Mouse (Mus musculus) embryo, embryonic 9.5 days (tissue): ENCODE results near the gene Col6a2.

Source experiments
- DNase-seq: peaks from one replicate; pipeline ENCODE4 v3.0.0-alpha.2; 2017; ENCODE audit errors: extremely low spot score

The Col6a2 gene

GRCm38 (mm10) chr10:76636026-76636425, 12.6 kb upstream of the Col6a2 start:
- no peak for DNase-seq

DNA sequence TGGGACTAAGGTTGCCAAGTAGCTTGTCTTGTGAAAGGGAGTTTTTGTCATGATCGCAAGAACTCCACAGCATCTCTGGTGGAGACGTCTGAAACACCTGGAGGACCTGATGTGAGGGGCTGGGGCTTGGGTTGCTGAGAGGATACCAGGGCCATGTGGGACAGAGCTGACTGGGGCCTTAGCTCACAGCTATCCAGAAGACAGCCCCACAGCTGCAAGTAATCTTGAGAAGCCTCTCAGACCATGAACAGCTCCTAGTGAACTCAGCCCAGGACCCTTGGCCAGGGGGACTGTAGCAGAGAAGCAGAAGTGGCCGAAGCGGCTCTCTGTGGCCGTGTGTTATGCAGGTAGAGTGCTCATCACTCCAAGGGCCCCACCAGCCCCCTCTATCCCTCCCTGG, 11.2 kb upstream of the Col6a2 start:
- no peak for DNase-seq

DNA sequence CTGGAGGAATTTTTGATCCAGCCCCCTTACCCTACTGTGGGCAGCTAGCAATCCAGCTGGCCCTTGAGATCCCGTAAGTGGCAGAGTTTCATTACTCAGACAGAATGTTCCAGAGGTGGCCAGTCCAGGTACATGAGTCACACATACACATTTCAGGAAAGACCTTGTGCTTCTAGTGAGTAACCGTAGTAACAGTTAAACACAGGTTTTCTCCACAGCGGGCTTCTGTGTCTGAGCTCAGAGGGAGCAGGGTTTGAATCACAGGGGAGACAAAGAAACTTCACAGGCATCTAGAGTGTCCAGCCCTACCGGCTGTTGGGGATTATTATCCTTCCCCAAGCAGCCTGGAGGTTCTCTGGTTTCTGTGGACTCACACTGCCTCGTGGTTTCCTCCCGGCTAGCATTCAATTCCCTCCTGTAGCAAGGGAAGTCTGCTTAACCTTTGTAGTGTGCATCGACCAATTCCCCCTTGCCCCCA, 10.7 kb upstream of the Col6a2 start:
- DNase-seq: no peak

DNA sequence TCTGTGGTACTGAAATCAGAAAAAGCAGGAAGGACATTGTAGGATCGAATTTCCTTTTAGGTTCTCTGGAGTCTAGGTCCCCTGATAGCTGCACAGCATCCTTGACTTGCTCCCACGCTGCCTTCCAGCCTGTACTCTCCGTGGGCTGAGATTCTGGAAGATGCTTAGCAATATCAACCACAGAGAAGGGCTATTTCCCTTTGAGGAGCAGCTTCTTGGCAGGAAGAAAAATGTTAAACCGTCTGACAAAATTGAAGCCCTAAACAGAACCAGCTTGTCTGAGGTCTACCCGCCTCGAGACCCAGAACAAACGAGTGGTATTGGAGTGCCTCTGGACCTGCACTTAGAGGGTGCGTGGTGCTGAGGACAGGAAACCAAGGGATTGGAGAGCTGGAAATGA, 9.2 kb upstream of the Col6a2 start:
- DNase-seq: no peak

DNA sequence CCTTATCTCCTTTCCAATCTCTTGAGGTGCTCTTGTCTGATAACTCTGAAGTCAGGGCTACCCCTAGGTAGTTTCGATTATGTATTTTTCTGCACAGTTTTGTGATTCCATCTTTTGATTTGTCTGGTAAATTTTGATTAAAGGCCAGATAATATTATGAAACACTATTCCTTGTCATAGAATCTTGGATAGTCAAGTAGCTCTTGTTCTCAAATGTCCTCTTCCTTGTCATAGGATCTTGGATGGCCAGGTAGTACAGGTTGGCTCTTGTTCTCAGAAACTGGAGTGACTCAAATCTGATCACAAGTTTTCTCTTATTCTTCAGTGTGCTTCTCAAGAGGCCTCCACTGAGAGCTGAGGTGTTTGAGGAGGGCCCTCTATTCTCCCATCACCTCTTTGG, 7.2 kb upstream of the Col6a2 start:
- DNase-seq: no peak

GRCm38 (mm10) chr10:76627714-76628113, 4.3 kb upstream of the Col6a2 start:
- DNase-seq: no peak

GRCm38 (mm10) chr10:76624903-76625302, 1.5 kb upstream of the Col6a2 start:
- no peak for DNase-seq

DNA sequence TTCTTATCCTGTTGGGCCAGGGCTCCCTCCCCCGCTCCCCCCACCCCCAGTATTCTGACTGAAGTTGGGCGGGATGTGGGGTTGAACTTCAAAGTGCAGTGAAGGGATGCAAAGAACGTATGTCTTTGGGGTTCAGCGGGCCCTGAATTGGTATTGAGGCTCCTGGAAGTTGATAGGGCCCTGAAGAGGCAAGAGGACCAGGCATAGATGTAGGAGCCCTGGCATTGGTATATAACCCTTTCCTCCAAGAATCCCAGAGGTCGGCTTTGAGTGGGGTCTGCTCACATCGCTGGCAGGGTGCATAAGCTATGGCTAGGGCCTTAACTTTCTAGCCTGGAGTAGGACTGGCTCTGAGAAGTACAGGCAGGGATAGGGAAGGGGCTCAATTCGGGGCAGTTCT, 304 bp upstream of the Col6a2 start:
- DNase-seq: no peak

DNA sequence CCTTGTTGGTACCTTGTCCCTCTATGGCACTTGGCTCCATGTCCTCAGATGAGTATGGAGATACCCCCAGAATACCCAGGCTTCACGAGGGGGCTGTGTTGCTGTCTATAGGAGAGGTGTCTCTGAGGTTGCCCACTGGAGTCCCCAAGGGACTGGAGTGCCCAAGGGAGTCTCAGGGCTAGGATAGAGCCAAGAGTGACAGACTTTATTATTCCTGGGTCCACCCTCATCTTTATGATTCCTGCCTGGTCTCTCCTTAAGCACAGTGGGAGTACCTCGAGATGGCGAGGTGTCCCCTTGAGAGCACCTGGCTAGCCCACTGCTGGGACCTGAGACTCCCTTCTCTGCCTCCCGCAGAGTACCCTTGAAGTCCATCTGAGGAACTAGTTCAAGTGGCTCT, 1.0 kb downstream of the Col6a2 start:
- no peak for DNase-seq

- no peak for DNase-seq
These were observed 11.0 kb downstream of the Col6a2 start for GRCm38 (mm10) chr10:76612473-76612872.

DNA sequence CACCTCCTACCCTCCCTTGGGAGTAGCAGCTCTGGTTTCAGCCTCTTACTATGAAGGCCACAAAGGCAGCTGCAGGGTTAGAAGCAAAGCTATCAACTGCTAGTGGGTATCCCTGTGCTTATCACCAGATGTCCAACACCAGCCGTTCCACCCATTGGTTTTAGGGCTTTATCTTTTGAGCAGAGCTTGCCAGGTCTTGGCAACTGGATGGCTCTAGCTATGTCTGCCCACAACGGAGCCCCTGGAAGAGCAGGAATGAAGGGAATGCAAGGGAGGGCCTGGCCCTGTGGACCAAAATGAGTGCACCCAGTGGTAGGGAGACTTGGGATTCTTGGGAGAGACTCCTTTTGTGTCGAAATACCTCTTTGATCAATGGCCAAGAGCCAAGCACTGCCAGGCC, 20.7 kb downstream of the Col6a2 start:
- DNase-seq: no peak

GRCm38 (mm10) chr10:76596338-76596737, 27.1 kb downstream of the Col6a2 start:
- DNase-seq: no peak

DNA sequence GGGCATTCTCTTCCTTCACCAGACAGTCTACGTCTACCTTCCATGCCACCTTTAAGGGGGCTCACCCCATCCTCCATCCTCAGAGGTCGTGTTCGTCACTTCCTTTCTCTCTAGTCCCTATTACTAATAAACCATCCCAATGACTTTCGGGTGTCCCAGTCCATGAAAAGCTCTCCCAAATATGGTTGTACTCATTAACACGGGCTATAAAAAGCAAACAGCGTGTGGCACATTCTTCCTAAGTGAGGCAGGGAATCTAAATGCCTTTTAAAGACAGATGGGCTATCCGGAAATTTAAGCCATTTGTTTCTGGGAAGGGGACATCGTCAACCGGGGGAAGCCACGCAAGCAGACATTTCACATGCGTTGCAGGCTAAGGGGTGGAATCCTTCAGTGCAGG, 33.2 kb downstream of the Col6a2 start:
- DNase-seq: no peak

GRCm38 (mm10) chr10:76586190-76586589, 37.2 kb downstream of the Col6a2 start:
- no peak for DNase-seq

- DNase-seq: no peak
These were observed 39.3 kb downstream of the Col6a2 start for GRCm38 (mm10) chr10:76584138-76584537.

DNA sequence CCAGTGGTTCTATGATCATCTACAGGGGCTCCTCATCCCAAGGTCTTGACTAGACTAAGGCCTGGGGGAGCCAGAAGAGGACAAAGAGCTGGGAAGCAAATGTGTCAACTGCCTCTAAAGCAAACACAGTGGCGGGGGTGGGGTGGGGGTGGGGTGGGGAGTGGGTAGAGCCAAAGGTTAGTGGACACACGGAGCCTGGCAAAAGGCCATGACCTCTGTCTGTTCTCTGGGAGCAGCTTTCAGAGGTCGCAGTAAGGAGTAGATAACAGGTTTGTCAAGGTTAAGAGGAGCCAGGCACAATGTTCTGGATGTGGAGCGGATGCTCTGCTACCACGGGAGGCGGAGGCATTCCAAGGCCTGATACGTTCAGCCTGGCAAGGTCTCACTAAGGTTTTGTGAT, 46.5 kb downstream of the Col6a2 start:
- no peak for DNase-seq

DNA sequence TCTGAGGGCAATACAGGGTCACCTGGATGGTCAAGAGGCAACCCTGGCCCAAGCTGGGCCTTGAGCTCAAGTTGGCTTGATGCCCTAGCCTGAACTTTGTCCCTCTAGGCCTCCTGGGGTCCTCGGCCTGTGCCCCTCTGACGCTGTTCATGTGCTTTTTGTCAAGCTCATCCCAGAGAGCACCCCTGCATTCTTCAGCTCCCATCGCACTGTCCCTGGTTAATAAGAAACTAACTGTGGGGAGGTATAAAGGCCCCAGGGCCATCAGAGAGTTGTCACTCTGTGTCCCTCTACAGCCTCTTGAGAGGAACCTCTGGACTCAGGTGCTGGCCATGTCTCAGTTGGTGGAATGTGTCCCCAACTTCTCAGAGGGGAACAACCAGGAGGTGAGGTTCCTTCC, 48.1 kb downstream of the Col6a2 start, which contains the start of gene Ftcd:
Ftcd (plus strand) TSS at position 275 of the 400 bp plus-strand sequence.
- DNase-seq: no peak

- DNase-seq: no peak
These were observed 51.3 kb downstream of the Col6a2 start for GRCm38 (mm10) chr10:76572151-76572550.

GRCm38 (mm10) chr10:76571070-76571469, 52.4 kb downstream of the Col6a2 start:
- no peak for DNase-seq

GRCm38 (mm10) chr10:76569996-76570685, 53.3 kb downstream of the Col6a2 start:
- no peak for DNase-seq

DNA sequence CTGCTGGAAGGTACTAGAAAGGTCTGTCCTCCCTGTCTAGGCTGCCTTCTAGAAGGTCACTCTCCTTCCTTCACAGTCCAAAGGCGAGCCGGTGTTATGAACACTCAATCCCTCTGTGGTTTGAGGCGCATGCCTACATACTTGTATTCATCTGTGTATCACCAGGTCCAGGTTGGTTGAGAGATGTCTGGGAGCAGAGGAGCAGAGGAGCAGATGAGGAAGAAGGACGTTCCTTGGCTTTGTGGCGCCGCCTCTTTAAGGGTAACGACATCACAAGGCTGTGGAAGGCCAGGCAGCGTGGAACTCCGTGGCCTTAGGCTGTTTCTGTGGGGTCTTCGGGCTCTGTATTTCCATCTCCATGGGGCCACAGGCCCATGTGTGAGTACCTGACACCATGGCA, 61.5 kb downstream of the Col6a2 start, which contains the start of gene Spatc1l:
Spatc1l (plus strand) TSS at position 301 of the 400 bp plus-strand sequence.
- DNase-seq: no peak

DNA sequence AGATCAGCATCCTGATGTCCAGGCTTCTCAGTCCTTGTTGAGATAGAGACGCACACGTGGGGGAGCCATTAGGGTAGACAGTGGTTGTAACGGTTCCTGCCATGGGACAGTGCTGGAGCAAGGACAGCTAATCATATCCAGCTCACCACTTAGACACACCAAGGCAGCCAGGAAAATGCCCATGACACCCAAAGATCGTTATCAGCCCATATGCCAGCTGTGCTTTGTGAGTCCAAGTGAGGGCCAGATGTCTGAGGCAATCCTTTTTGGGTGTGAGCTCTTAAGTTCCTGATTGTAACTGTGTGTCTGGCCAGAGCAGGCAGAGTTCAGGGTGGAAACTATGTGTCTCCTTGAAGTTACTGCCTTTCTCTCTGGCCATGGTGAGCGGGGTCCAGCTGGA, 69.4 kb downstream of the Col6a2 start:
- no peak for DNase-seq

GRCm38 (mm10) chr10:76551556-76551955, 71.9 kb downstream of the Col6a2 start:
- no peak for DNase-seq

GRCm38 (mm10) chr10:76550458-76550857, 73.0 kb downstream of the Col6a2 start:
- no peak for DNase-seq
